Mouse (Mus musculus) olfactory bulb, adult 2 months (tissue): ENCODE results near the gene Ryr2. TPM values are rescaled to one million over a fixed set of nuclear protein-coding genes. Genes with fewer than 3 reads are reported as not detected.
"Not testable (repeated sequence)": the region's sequence is repeated elsewhere in the genome, so short reads cannot be mapped to it uniquely, and the experiment has no call there.

ENCODE experiments used
- H3K27ac ChIP-seq: fragments of 200-500 bp; 2 replicates; pipeline ENCODE4 v1.5.1; 2012; ENCODE audit warnings: low read depth, low read length; ENCODE audit not compliant: insufficient read depth
- H3K4me1 ChIP-seq: fragments of 200-500 bp; 2 replicates; pipeline ENCODE4 v1.6.1; 2012; ENCODE audit warnings: low read length; ENCODE audit not compliant: control insufficient read depth, insufficient read depth
- H3K4me3 ChIP-seq: fragments of 200-500 bp; 2 replicates; pipeline ENCODE4 v1.5.1; 2012; ENCODE audit warnings: mild to moderate bottlenecking, low read depth, low read length, moderate library complexity; ENCODE audit not compliant: insufficient read depth
- CTCF ChIP-seq: fragments of 200-500 bp; IDR thresholded peaks from 2 replicates; pipeline ENCODE4 v1.5.1; 2012; ENCODE audit warnings: low read depth, mild to moderate bottlenecking, low read length, moderate library complexity; ENCODE audit not compliant: insufficient read depth
- POLR2A ChIP-seq: fragments of 200-500 bp; IDR thresholded peaks from 2 replicates; pipeline ENCODE4 v1.6.1; 2012; ENCODE audit warnings: mild to moderate bottlenecking, low read depth, low read length, moderate library complexity; ENCODE audit not compliant: insufficient read depth
- WGBS: fragments of 180-500 bp; shearing (Covaris S2); methylation state at CpG from one replicate; pipeline ENCODE4 v1.1.7; 2018; 5-methylcytosine and 5-hydroxymethylcytosine counted together
- polyA plus RNA-seq: library from polyadenylated mRNA; stranded (reverse); fragments of >200 nt; gene quantifications from 2 replicates; pipeline ENCODE4 v1.2.4, GENCODE M21; 2012; ENCODE audit warnings: low replicate concordance; ENCODE audit not compliant: missing spikeins, insufficient read depth, insufficient read length

Ryr2 gene
- polyA plus RNA-seq, 1 experiment: 196 TPM

DNA sequence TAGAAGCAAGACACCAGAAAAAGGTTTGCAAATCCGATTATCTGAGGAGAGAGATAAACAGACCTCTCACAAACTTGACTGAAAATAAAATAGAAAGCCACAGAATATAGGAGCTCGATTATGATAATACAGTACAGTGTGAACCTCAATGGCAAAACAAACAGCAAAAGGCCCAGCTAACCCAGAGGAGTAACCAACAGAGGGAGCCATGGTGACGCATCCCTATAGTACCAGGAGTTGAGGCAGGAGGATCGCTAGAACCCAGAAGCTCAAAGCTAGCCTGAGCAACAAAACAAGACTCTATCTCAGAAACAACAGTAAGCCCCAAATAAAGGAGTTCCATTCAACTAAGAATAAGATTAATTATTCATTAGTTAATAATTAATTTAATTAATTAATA is 275.5 kb downstream of the Ryr2 start:
- TF ChIP-seq CTCF (no peak), POLR2A (no peak)
- no peak overlapping the region for H3K27ac ChIP-seq
- WGBS: 85% methylated on average over 4 of the region's 4 CpGs

DNA sequence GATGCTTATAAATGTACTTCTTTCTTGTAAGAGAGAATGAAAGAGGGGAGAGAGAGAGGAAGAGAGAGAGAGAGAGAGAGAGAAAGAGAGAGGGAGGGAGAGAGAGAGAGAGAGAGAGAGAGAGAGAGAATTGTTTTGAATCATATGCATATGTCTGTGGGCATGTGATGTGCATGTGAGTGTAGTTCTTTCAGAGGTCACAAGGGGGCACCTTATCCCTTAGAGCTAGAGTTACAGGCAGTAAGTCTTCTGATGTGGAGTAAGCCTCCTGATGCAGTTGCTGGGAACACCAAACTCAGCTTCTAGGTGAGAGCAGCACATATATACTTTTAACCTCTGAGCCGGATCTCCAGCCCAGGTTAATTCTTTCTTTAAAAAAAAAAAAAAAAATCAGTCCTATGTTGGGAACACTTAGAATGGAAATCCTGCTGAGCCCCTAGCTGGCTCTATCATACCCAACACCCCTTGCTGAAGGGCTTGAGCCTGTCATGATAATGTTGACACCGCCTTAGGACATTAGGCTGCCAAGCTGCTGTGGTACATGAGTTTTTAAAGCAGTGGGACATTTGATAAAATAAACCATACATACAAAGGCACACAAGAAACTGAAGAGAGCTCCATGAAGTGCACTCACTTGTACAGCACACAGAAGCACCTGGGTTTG is 281.1 kb downstream of the Ryr2 start:
- Histone ChIP-seq H3K27ac (no peak overlapping the region), H3K4me3 (no peak overlapping the region), H3K4me1 (no peaks in the 10 kb centered on the region)
- TF ChIP-seq POLR2A: no peak
- no peak for TF ChIP-seq CTCF
- WGBS: 98% methylated on average over 2 of the region's 2 CpGs

More for the DNA sequence above, 275.5 kb downstream of the Ryr2 start:
- Histone ChIP-seq H3K4me1 (no peaks in the 10 kb centered on the region), H3K4me3 (no peak overlapping the region)

DNA sequence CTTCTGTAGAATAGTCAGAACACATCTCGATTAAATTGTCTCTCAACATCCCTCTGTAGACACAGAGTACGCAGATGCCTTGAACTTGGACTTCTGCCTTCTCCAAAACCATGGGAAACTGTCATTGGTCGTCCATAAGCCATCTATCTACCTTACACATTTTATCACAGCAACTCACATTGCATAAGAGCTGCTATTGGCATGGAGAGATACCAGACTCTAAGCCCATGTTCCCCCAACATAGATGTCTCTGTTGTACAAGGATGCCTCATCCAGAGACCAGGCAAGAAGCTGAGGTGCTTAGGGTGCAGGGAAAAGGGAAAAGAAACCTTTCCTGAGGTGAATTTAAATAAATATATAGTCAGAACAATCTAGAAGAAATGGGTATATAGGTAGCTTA is 288.0 kb downstream of the Ryr2 start:
- WGBS: 63% methylated on average over 3 of the region's 3 CpGs
- TF ChIP-seq CTCF (no peak), POLR2A (no peak)
- no peak overlapping the region for H3K27ac ChIP-seq
- H3K4me3 ChIP-seq: no peak overlapping the region
- H3K4me1 ChIP-seq: no peaks in the 10 kb centered on the region

DNA sequence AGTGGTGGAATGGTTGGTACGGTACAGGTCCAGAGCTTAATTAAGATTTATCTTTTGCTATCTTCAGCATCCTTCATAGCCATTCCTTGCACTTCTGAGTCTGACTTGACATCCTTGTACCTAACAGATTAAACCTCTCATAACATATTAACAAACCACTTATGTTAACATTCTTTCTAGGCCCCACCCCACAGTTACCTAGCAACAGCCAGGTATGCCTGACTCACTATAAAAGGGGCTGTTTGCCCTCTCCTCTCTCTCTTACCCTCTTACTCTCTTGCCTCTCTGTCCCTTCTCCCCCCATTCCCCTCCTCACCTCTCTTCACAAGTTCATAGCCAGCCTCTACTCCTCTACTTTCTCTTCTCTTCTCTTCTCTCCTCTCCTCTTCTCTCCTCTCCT is 297.4 kb downstream of the Ryr2 start:
- H3K4me3 ChIP-seq, H3K4me1 ChIP-seq, H3K27ac ChIP-seq: not testable (repeated sequence)
- 83% methylated on average over 1 of the region's 1 CpGs for WGBS

DNA sequence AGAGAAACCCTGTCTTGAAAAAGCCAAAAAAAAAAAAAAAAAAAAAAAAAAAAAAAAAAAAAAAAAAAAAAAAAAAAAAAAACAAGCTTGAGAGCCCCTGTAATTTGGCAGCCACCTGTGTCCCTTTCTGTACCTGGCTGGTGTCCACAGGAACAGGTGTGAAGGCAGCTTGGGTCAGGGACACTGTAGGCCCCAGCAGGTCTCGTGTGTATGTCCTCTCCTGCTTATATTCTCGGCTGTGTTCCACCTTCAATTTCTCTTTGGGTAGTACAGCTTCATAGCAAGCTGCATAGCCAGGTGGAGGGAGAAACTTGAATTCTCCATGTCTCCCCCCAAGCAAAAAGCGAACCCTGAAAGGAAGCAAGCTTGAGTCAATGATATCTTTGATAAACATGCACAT is 314.2 kb downstream of the Ryr2 start:
- TF ChIP-seq POLR2A: no peak
- Histone ChIP-seq H3K4me3 (no peak overlapping the region), H3K4me1 (no peaks in the 10 kb centered on the region), H3K27ac (no peak overlapping the region)
- WGBS: 83% methylated on average over 3 of the region's 3 CpGs

DNA sequence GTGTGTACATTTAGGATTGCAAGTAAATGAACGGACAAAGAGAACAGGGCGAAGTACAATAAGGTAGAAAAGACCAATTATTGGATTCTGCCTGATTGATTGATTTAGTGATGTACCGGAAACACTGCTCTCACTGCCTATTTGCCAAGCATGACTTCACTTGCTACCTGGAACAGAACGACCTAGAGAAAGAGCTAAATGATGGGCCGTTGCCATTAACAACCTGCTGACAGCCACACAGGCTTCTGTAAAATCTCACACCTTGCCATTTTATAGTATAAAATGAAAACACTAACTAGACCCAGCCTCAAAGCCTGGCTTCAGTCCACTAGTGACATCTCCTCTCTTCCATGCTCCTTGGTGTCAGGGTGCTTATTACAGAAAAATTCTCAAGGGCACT is 316.2 kb downstream of the Ryr2 start:
- TF ChIP-seq POLR2A: no peak
- TF ChIP-seq CTCF: no peak
- Histone ChIP-seq H3K27ac (no peak overlapping the region), H3K4me3 (no peak overlapping the region), H3K4me1 (peaks cover 3% of the 10 kb centered on the region; the same call in 1 of the 2 replicates)
- WGBS: 70% methylated on average over 5 of the region's 5 CpGs

GRCm38 (mm10) chr13:11782411-11783155 is 324.2 kb downstream of the Ryr2 start:
- H3K27ac ChIP-seq: no peak overlapping the region
- TF ChIP-seq CTCF (no peak), POLR2A (no peak)
- 46% methylated on average over 3 of the region's 3 CpGs for WGBS
- no peak overlapping the region for H3K4me3 ChIP-seq
- H3K4me1 ChIP-seq: peaks cover 6% of the 10 kb centered on the region

GRCm38 (mm10) chr13:11781065-11781464 is 325.7 kb downstream of the Ryr2 start:
- peaks cover 3% of the 10 kb centered on the region; the same call in 1 of the 2 replicates for H3K4me1 ChIP-seq
- TF ChIP-seq POLR2A: no peak
- TF ChIP-seq CTCF: no peak
- WGBS: 44% methylated on average over 2 of the region's 2 CpGs
- H3K4me3 ChIP-seq: no peak overlapping the region
- H3K27ac ChIP-seq: no peak overlapping the region

- Histone ChIP-seq H3K4me1 (peaks cover 3% of the 10 kb centered on the region; the same call in 1 of the 2 replicates), H3K27ac (no peak overlapping the region)
- 73% methylated on average over 6 of the region's 6 CpGs for WGBS
These were observed 329.0 kb downstream of the Ryr2 start for GRCm38 (mm10) chr13:11777726-11778125.

More at GRCm38 (mm10) chr13:11777726-11778125, 329.0 kb downstream of the Ryr2 start:
- no peak overlapping the region for H3K4me3 ChIP-seq
- TF ChIP-seq CTCF (no peak), POLR2A (no peak)
